ENCODE assay signal across 24 mouse cellular contexts in genomic region chr13:20026612-20027011, GRCm38 (mm10).
"Had no signal": no experiment of that assay in that cellular context is flagged by ENCODE, and none has a peak within 500 bp of the region (broad histone marks: within the 10 kb centered on the region; RNA-seq: fewer than 3 reads in every experiment).

No protein-coding gene starts in this region.

- H3K4me3 ChIP-seq: heart, adult 2 months; heart, embryonic 13.5 days; heart, embryonic 15.5 days; kidney, embryonic 15.5 days; limb, embryonic 13.5 days; limb, embryonic 15.5 days had no signal

- H3K36me3 ChIP-seq: heart, embryonic 13.5 days; heart, embryonic 15.5 days; kidney, embryonic 15.5 days; limb, embryonic 13.5 days; limb, embryonic 15.5 days had no signal

- ATAC-seq: forebrain, postnatal 0 days; hindbrain, embryonic 16.5 days; inflammation-experienced regulatory T-cells, adult 6 months had no signal

- H3K4me2 ChIP-seq: heart, embryonic 13.5 days; heart, embryonic 15.5 days; hindbrain, embryonic 14.5 days; kidney, embryonic 15.5 days; limb, embryonic 13.5 days; limb, embryonic 15.5 days had no signal

- H3K4me1 ChIP-seq: heart, embryonic 13.5 days; heart, embryonic 15.5 days; kidney, embryonic 15.5 days; limb, embryonic 13.5 days; limb, embryonic 15.5 days had no signal

- DNase-seq: forebrain, postnatal 0 days; gastrocnemius, postnatal 14 days; gastrocnemius, postnatal 36 days; heart, adult 11 months; heart, adult 2 months; heart, postnatal 14 days; heart, postnatal 36 days; kidney, adult 11 months; kidney, adult 2 months; kidney, adult 9 months; kidney, postnatal 14 days; kidney, postnatal 36 days; layer of hippocampus, adult 9-11 months; layer of hippocampus, postnatal 36 days; left cerebral cortex, postnatal 4 days had no signal

- H3K9ac ChIP-seq: forebrain, postnatal 0 days; heart, embryonic 13.5 days; heart, embryonic 15.5 days; hindbrain, embryonic 14.5 days; kidney, embryonic 15.5 days; limb, embryonic 13.5 days; limb, embryonic 15.5 days had no signal

- H3K27me3 ChIP-seq: heart, embryonic 13.5 days; heart, embryonic 15.5 days; kidney, embryonic 15.5 days; limb, embryonic 13.5 days; limb, embryonic 15.5 days had no signal

- H3K27ac ChIP-seq: heart, adult 2 months; heart, embryonic 13.5 days; heart, embryonic 15.5 days; hindbrain, embryonic 14.5 days; kidney, embryonic 15.5 days; kidney, postnatal 0 days; limb, embryonic 13.5 days; limb, embryonic 15.5 days had no signal

- H3K9me3 ChIP-seq: heart, embryonic 13.5 days; heart, embryonic 15.5 days; kidney, embryonic 15.5 days; limb, embryonic 13.5 days; limb, embryonic 15.5 days had no signal
